Mouse (Mus musculus) T-helper 1 cell (primary cell): ENCODE results near the gene Yipf2.
"Not testable (repeated sequence)": the region's sequence is repeated elsewhere in the genome, so short reads cannot be mapped to it uniquely, and the experiment has no call there.

Experiments used
- in situ Hi-C: fragments of 300-600 bp; cut with MboI, MseI; formaldehyde crosslinking; loops from one replicate; pipeline ENCODE4 v1.15.1; 2025; ENCODE audit warnings: high pct_unique_total_duplicates

Yipf2 gene

DNA sequence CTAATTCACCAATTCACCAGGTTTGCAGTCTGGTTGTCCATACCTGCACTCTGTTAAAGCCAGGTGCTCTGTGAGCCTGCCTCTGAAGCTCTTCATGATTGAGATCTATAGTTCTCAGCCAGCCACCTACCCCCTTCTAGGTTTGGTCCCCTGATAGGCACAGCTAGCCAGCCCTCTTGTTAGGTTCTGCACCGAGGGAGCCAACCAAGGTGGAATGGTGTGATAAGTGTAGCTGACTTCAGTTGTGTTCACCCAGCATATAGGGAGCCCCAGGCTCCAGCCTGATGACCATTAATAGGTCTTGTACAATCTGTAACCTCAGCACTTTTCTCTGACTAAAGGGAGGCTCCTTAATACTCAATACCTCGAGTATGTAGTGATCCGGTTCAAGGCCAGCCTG is 7.6 kb upstream of the Yipf2 start:
- in situ Hi-C loops, result no loop called here

GRCm38 (mm10) chr9:21598198-21598597 is 5.6 kb upstream of the Yipf2 start:
- in situ Hi-C loops, result no loop called here

DNA sequence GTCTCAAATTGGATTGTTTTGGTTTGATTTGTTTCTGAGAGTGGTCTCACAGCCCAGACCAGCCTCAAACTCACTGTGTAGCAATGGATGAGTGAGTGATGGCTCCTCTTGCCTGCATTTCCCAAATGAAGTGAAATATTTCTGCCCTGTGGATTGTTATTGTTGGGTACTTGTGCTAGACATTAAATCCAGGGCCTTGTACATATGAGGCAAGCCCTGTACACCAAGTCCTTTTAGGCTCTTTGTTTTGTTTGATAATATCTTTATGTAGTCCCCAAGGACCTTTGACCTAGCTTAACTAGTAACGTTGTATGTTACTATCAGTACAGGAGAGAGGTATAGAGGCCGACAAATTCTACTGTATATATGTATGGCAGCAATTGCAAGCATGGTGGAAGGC is 2.2 kb upstream of the Yipf2 start:
- in situ Hi-C loops, result no loop called here

GRCm38 (mm10) chr9:21594350-21594749 is 1.7 kb upstream of the Yipf2 start:
- in situ Hi-C loops, result not testable (repeated sequence)

DNA sequence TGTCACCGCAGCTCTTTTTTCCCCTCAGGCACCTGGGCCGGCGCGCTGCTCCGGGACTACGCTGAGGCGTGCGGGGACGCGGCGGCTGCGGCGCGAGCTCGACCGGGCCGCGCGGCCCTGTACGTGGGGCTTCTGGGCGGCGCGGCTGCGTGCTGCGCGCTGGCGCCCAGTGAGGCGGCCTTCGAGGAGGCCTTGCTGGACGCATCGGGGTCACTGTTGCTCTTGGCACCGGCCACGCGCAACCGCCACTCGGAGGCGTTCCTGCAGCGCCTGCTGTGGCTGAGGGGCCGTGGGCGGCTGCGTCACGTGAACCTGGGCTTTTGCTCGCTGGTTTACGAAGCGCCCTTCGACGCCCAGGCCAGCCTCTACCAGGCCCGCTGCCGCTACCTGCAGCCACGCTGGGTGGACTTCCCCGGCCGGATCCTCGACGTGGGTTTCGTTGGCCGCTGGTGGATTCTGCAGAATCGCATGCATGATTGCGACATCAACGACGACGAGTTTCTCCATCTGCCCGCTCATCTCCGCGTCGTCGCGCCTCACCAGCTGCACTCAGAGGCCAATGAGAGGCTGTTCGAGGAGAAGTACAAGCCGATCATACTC is 594 bp upstream of the Yipf2 start:
- in situ Hi-C loops, result no loop called here

GRCm38 (mm10) chr9:21591831-21592702 is 561 bp downstream of the Yipf2 start:
- in situ Hi-C loops, result no loop called here

DNA sequence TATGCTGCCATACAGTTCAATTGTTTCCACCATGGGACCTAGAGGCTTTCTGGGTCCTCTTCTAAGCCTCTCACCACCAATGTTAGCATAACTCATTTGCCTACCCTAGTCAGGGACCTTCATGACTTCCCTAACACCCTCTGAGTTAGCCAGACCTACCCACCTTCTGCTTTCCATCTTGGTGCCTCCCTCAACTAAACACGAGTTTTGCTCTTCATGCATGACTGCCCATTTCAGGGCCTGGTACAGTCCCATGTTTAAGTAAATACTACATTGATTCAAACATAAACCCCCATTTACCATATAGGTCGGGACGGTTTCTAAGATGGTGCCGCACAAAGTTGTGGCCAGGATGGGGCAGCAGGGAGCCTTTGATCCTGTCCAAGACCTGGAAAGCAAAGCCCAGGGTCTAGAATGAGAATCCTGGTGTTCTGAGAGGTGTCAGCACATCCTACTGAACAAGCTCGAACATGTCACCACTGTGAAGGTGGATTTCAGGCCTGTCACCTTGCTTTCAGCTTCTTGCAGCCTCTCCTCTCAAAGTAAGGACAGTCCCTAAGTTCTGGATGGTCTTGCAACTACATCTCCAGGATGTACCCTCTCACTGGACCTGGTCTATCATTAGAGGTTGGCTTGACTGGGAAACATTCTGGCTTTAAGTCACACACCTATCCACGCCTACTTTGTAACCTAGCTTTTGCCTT is 1.3 kb downstream of the Yipf2 start:
- in situ Hi-C loops, result no loop called here

GRCm38 (mm10) chr9:21589538-21589937 is 3.1 kb downstream of the Yipf2 start:
- in situ Hi-C loops, result no loop called here

DNA sequence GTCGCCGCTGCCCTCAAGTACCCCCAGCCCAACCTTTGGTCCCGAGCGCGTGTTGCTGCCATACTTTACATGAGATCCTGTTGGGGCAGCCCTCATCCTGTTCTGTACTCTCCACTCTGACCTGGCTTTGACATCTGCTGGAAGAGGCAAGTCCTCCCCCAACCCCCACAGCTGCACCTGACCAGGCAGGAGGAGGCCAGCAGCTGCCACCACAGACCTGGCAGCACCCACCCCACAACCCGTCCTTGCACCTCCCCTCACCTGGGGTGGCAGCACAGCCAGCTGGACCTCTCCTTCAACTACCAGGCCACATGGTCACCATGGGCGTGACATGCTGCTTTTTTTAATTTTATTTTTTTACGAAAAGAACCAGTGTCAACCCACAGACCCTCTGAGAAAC is 4.3 kb downstream of the Yipf2 start:
- in situ Hi-C loops, result no loop called here

GRCm38 (mm10) chr9:21587678-21588349 is 4.8 kb downstream of the Yipf2 start:
- in situ Hi-C loops, result no loop called here

- in situ Hi-C loops, result no loop called here
Measured at GRCm38 (mm10) chr9:21585401-21585800, 7.2 kb downstream of the Yipf2 start.

DNA sequence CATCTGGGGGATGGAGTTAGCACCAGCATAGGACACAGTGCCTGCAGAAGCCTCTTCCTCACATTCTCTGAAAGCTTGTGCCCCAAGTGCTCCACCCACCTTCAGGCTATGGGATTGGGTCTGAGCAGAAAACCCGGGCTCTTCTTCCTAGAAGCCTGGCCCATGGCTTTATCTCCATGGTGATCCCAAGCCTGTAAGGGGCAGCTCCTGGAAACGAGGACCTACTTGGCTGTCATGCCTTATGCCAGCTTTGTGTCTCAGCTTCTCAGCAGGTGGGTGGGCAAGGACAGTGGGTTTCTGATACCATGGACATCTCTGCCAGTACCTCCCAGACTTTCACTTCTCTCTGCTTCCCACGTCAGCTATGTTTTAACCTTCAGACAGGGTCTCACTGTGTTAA is 14.4 kb downstream of the Yipf2 start:
- in situ Hi-C loops, result no loop called here

- in situ Hi-C loops, result no loop called here
Measured at GRCm38 (mm10) chr9:21576286-21576685, 16.3 kb downstream of the Yipf2 start.

DNA sequence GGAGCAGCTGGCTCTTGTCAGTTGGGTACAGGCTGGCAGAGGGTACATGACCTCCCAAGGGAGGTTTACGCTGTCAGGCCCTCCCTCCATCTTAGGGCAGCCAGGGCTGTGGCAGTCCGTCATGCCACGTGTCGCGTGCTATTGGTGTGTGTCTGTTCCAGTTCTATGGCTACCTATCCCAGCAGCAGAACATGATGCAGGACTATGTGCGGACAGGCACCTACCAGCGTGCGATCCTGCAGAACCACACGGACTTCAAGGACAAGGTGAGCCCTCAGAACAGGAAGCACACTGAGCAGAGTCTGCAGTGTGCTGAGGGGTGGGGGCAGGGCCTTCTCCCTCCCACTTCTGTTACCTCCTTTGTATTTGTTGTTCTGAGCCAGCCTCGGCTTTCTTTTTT is 17.4 kb downstream of the Yipf2 start:
- in situ Hi-C loops, result no loop called here

GRCm38 (mm10) chr9:21574012-21574801 is 18.4 kb downstream of the Yipf2 start:
- in situ Hi-C loops, result no loop called here

GRCm38 (mm10) chr9:21568657-21569255 is 23.9 kb downstream of the Yipf2 start:
- in situ Hi-C loops, result no loop called here

DNA sequence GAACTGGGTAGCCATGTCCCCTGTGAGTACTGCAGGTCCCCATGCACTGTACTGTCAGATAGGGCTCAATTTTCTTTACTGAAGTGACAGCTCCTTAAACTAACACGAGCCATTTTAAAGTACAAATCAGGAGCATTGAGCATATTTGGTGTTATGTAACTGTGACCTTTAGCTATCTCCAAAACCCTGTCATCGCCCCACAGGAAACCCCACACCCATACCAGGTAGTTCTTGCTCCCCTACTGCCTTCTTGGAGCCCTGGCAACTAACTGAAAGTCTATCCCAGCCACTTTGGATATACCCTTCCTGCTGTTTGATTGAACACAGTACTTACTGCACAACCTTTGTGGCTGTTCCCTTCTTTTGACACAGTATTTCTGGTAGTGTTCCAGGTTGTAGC is 25.6 kb downstream of the Yipf2 start:
- in situ Hi-C loops, result no loop called here

DNA sequence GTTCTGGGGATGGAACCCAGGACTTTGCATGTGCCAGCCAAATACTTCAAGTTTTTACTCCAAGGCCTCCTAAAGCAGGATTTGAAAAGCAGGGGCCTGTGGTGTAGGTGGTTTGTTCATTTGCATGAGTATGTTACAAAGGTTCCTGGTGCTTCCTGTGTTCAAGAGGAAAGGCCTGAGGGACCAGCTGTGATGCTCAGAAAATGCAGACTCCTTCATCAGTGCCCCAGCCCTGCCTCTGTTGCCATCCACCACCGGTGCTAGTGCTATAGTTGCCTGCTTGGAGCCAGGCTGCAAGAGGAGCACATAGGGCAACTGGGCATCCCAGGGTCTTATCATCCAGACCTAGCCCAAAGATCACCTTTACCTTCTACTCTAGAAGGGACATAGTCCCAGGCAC is 26.1 kb downstream of the Yipf2 start:
- in situ Hi-C loops, result no loop called here

DNA sequence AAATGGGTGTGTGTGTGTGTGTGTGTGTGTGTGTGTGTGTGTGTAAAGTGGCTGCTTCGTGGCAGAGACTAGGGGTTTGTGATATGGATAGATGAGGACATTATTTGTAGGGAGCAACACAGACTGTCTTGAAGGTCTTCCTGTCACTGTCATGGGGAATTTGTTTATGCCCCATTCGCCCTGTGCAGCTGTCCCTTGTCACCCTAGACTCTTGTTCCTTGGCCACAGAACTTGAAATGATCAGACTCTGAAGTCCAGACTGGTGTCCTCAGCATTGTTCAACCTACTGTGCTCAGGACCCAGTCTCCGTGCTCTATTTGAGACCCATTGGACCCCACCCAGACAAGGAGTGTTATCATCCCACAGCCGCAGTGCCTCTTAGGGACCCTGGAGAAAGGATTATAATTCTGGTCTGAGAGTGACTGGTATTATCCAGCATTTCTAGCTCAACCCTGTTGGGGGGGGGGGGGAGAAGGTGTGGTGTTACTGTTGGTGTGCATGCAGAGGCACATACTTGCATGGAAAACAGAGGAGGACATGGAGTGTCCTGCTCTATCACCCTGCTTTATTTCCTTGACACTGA is 27.5 kb downstream of the Yipf2 start:
- in situ Hi-C loops, result no loop called here

DNA sequence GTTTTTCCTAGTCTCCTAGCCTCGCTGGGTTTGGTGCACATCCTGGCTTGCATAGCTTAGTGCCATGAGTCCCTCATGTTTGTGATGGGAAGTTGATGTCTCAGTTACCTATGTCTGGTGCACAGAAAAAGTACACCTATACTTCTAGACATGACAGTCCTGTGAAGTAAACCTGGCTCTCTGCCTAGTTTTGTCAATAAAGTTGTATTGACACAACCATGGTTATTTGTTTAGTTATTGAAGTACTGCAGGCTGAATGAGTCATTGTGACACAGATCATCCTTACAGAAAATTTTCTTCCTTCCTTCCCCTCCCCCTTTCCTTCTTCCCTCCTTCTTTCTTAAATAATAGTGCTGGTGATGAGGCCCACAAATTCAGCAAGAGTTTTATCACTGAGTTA is 28.2 kb downstream of the Yipf2 start:
- in situ Hi-C loops, result no loop called here

DNA sequence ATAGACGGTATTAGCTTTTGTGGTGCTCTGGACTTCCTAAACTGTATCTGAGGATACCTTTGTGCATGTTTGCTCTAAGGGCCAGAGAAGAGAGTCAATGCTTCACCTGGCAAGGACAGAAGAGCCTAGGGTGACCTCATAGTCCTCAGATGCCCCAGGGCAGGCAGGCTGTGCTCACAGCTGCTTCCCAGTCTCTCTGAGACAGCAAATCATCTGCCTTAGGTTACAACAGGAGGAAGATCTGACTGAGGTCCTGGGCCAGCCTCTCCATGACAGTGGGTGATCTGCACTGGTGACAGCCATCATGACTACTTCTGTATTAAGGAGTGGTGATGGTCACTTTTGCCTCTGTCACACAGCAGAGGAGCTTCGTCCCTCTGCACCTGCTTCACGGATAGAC is 33.5 kb downstream of the Yipf2 start:
- in situ Hi-C loops, result no loop called here
